Mouse (Mus musculus) cerebellum, postnatal 25 days (tissue): ENCODE measurements around the gene Olfr263.
"Not testable (repeated sequence)": the region's sequence is repeated elsewhere in the genome, so short reads cannot be mapped to it uniquely, and the experiment has no call there.

Source experiments
- DNase-seq, 2 experiments: peaks; one replicate each; pipeline ENCODE4 v3.0.0; 2021; ENCODE audit warnings: mixed read lengths in 2 of 2

The Olfr263 gene

GRCm38 (mm10) chr13:21129339-21129738 lies at the start of gene Olfr263:
Gene Olfr263 (plus strand): TSS chr13:21129639.
- DNase-seq, result not testable (repeated sequence)

GRCm38 (mm10) chr13:21082686-21083085 lies 46.8 kb upstream of the Olfr263 start:
- DNase-seq, result no peak

- DNase-seq, result no peak
Observed at GRCm38 (mm10) chr13:21109759-21110158, 19.7 kb upstream of the Olfr263 start.

- peak in 1 of 2 experiments; percentile 27 for DNase-seq
Observed at GRCm38 (mm10) chr13:21110441-21110840, 19.0 kb upstream of the Olfr263 start.

- DNase-seq, result not testable (repeated sequence)
Observed at GRCm38 (mm10) chr13:21111183-21111582, 18.3 kb upstream of the Olfr263 start, which contains the start of gene Olfr1369-ps1. Gene Olfr1369-ps1 (plus strand): TSS chr13:21111483.

- DNase-seq, result no peak
Observed at GRCm38 (mm10) chr13:21114121-21114520, 15.3 kb upstream of the Olfr263 start.

GRCm38 (mm10) chr13:21142421-21142820 lies 13.0 kb downstream of the Olfr263 start:
- peak in 1 of 2 experiments; percentile 19 for DNase-seq

- no peak for DNase-seq
Observed at GRCm38 (mm10) chr13:21145767-21146166, 16.3 kb downstream of the Olfr263 start, which contains the start of gene Olfr1368. Gene Olfr1368 (minus strand): TSS chr13:21145867.

- no peak for DNase-seq
Observed at GRCm38 (mm10) chr13:21155888-21156287, 26.4 kb downstream of the Olfr263 start.

GRCm38 (mm10) chr13:21158071-21158470 lies 28.6 kb downstream of the Olfr263 start:
- DNase-seq, result no peak

GRCm38 (mm10) chr13:21158785-21159474 lies 29.5 kb downstream of the Olfr263 start:
- peak; percentile 90 to 95 for DNase-seq

- DNase-seq, result peak; percentile 34 to 41
Observed at GRCm38 (mm10) chr13:21159475-21159819, 30.0 kb downstream of the Olfr263 start.

- DNase-seq, result peak in 1 of 2 experiments; percentile 19
Observed at GRCm38 (mm10) chr13:21160041-21160511, 30.6 kb downstream of the Olfr263 start.

GRCm38 (mm10) chr13:21160657-21161590 lies 31.5 kb downstream of the Olfr263 start:
- DNase-seq, result peak; percentile 94 to 95

GRCm38 (mm10) chr13:21161591-21161990 lies 32.2 kb downstream of the Olfr263 start:
- DNase-seq, result no peak

GRCm38 (mm10) chr13:21162591-21162990 lies 33.2 kb downstream of the Olfr263 start:
- no peak for DNase-seq

GRCm38 (mm10) chr13:21166936-21167909 lies 37.8 kb downstream of the Olfr263 start:
- DNase-seq, result peak; percentile 81 to 87

- peak; percentile 40 for DNase-seq
Observed at GRCm38 (mm10) chr13:21167910-21168300, 38.5 kb downstream of the Olfr263 start.

- DNase-seq, result peak; percentile 46 to 47
Observed at GRCm38 (mm10) chr13:21168371-21169011, 39.1 kb downstream of the Olfr263 start.

- no peak for DNase-seq
Observed at GRCm38 (mm10) chr13:21169121-21169656, 39.8 kb downstream of the Olfr263 start.
